Mouse (Mus musculus): ENCODE results near the gene Dlgap5.

Gene Dlgap5

GRCm38 (mm10) chr14:47353240-47353639 lies 65.0 kb downstream of the Dlgap5 start:
- no peak for DNase-seq (ENCODE audit: low read depth, low spot score)

GRCm38 (mm10) chr14:47352272-47352671 lies 65.9 kb downstream of the Dlgap5 start:
- DNase-seq (ENCODE audit: low read depth, low spot score) = no peak

GRCm38 (mm10) chr14:47350974-47351373 lies 67.2 kb downstream of the Dlgap5 start:
- DNase-seq (ENCODE audit: low read depth, low spot score) = no peak

- no peak for DNase-seq (ENCODE audit: low read depth, low spot score)
Observed at GRCm38 (mm10) chr14:47346715-47347114, 71.5 kb downstream of the Dlgap5 start.

GRCm38 (mm10) chr14:47341811-47342291 lies 76.4 kb downstream of the Dlgap5 start:
- DNase-seq (ENCODE audit: low read depth, low spot score) = peak; percentile 64

GRCm38 (mm10) chr14:47340231-47340925 lies 77.8 kb downstream of the Dlgap5 start:
- no peak for DNase-seq (ENCODE audit: low read depth, low spot score)

Measured in R1 (cell line).